Mouse (Mus musculus) common myeloid progenitor, adult 5-6 weeks (primary cell): ENCODE measurements around the gene Sumf1. TPM values are rescaled to one million over a fixed set of nuclear protein-coding genes. Genes with fewer than 3 reads are reported as not detected.
A peak's percentile ranks its signal among the peaks of the same experiment; 100 is the strongest.

Source experiments
- ATAC-seq: replicated peaks from 2 replicates; pipeline ENCODE4 v1.8.0; 2016; ENCODE audit warnings: low read depth, mild to moderate bottlenecking, moderate TSS enrichment, inconsistent platforms; ENCODE audit not compliant: poor library complexity, severe bottlenecking
- total RNA-seq: library from RNA; stranded (forward); fragments of 200-1000, 187-1606 nt; gene quantifications from 2 replicates; pipeline ENCODE4 v1.2.3, GENCODE M21; 2017

Gene Sumf1
- total RNA-seq = 13.6 and 19.5 TPM in 2 replicates

DNA sequence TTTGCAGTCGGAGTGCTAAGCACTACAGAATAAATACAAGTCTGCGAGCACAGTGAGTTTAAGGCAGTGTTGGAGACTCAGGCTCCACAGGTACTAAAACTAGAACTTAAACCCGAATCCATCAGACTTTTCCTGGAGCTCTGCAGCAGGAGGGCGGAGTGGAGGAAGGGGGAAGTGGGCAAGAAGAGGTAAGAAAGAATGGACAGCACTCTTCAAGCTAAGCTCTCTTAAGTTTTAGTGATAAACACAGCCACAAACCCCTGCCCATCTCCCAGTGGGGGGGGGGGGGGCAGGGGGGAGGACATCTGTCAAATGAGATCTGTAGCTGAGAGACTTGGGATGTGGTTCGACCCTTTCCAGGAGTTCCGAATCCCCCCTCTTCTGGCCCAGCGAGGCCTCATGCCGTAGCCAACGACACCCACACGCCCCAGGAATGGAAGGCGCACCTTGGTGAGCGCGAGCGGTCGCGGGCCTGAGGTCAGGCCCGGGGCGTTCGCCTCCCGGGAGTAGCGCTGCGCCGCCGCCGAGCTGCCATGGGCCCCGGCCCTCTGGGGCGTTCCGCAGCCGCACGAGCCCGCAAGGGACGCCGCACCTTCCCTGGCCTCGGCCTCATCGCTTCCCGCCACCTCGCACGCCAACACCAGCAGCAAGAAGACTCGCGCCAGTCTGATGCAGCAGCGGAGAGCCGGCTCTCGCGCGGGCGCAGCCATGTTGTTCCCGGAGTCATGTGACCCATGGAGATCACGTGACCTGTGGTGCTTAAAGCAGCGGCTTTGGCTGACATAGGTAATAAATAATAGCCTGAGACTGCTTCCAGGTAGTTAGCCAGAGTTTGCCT is at the start of gene Sumf1:
Sumf1 (minus strand) TSS at position 736 of the 838 bp plus-strand sequence.
- peak; percentile 91 for ATAC-seq

GRCm38 (mm10) chr6:108234536-108234935 is 49.2 kb upstream of the Sumf1 start:
- no peak for ATAC-seq

- ATAC-seq = peak; percentile 40; the same call in 1 of the 2 replicates
Measured at GRCm38 (mm10) chr6:108233070-108233469, 47.7 kb upstream of the Sumf1 start.

DNA sequence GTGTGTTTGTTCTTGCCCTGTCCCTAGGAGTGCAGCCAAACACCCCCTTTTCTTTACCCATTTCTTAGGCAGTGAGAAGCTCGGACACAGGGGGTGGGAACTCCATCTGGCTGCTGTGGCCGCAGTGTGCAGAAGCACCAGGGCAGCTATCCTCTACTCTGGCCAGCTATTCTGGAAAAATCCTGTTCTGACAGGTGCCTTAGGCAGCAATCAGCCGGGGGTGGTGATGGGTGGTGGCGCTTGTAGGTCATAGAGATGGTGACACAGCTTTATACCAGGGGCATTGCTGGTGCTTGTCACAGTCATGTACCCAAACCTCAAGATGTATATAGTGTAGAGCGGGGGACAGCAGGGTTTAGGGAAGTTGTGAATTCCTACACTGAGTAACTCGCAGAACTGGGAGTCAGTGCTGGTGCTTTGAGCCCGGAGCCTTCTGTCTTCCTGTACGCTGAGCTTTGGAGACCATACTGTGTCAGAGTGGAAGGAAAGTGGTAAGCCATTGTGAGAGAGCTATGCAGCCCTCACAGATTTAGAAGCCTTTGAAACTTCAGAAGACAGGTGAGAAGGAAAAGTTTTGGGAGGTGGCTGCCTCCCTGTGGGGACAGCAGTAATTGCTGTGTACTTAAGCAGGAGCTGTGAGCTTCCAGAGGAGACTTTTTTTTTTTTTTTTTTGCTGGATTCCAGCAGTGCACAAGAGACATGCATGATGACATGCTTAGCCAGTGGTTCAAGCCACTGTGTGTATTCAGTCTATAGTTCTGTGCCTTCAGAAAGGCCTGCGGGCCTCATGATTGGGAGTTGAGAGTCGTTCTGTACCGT is 46.7 kb upstream of the Sumf1 start:
- peak; percentile 69 for ATAC-seq

DNA sequence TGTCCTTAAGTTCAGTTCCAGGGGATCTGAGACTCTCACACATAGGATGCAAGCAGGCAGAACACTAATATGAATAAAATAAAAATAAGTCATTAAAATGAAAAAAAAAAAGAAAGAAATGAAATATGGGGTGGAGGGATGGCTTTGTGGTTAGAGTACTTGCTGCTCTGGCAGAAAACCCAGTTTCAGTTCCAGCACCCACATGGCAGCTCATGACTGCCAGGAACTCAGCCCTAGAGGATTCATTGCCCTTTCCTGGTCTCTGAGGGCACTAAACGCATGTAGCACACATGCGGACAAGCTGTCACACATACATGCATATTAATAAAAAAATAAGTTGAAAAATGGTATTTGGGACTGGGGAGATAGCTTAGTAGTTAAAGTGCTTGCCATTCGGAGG is 45.2 kb upstream of the Sumf1 start:
- peak; percentile 71 for ATAC-seq

DNA sequence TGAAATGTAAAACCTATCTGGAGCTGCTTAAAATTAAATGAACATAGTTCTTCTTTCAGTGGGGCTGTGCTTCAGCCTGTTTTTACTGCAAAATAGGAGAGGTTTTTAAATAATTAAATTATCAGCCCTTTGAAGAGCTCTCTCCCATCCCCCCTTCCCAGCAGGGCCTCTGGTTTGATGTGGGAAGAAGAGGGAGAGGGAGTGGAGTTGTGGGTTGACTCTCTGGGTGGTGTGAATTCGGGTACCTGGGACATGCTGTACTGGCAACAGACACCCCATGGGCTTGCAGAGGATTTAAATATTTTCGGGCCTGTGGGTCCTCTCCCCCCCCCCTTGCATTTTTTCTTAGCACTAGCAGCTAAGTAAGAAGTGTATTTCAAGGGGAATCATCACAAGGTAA is 43.2 kb upstream of the Sumf1 start:
- ATAC-seq = no peak

GRCm38 (mm10) chr6:108228048-108228447 is 42.7 kb upstream of the Sumf1 start:
- no peak for ATAC-seq

DNA sequence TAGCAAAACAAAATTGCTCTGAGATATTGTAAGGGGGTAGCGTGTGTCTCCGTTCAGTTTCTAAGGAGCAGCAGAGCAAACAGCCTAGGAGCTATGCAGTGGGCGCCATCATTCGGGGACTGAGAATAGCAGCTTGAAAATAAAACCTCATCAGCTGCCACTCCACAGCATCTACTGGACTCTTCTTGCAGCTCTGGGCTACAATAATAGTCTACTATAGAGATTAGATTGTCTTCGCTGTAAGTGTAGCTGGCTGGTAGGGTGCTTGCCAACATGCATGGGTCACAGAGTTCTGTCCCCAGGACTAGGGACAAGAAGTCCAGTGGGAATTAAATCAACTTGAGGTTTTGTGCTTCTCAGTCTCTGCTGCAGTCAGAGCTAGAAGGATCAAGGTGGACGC is 42.1 kb upstream of the Sumf1 start:
- ATAC-seq = no peak

DNA sequence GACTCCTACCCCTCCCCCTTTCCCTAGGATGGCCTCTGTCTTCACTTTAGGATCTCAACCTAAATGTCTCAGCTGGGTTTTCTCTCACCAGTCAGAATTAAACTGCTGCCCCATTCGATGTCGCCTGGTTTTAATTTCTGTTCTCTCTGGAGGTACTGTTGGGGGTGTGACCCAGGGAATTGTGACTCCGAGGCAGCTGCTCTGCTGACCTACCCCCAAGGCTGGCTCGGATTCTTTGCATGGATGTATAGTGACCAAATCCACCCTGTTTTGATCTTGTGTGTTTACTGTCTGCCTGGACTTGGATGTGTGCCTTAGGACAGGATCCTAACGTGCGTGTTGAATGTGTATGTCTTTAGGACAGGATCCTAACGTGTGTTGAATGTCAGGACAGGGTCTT is 40.8 kb upstream of the Sumf1 start:
- ATAC-seq = no peak

DNA sequence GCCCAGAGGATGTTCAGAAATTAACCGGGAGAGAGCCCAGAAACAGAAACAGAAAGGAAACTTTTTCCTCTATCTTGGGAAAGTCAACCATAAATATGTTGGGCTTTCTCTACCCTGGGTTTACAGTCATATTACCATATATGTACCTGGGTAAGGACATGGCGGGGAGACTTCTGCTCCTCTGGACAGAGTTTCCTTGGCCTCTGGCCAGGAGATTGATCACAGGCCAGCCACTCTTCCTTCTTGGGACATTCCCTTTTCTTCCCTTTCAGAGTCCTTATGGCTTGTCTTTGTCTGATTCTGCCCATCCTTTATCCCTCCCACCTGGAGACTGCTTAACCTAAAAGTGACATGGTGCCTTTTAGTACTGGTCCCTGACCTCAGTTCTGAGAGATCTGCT is 39.6 kb upstream of the Sumf1 start:
- ATAC-seq = no peak

- no peak for ATAC-seq
Measured at GRCm38 (mm10) chr6:108224361-108224760, 39.0 kb upstream of the Sumf1 start.

DNA sequence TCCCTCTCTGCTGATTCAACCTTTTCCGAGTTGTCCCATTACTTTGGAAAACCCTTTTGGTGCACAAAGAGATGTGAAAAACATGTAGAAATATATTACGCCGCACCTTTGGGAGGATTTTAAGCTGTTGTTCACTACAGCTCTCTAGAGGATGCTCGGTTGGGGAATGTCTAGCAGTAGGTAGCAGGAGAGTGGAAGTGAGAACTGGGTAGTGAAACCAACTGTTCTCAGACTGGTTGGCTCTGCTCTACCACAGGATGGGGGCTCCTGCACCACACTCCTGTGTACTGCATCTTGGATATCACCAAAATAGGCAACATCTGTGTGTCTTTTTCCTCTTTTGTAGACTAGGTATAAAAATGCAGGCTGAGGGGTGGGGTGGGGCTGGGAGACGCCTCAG is 37.5 kb upstream of the Sumf1 start:
- peak; percentile 90 for ATAC-seq

DNA sequence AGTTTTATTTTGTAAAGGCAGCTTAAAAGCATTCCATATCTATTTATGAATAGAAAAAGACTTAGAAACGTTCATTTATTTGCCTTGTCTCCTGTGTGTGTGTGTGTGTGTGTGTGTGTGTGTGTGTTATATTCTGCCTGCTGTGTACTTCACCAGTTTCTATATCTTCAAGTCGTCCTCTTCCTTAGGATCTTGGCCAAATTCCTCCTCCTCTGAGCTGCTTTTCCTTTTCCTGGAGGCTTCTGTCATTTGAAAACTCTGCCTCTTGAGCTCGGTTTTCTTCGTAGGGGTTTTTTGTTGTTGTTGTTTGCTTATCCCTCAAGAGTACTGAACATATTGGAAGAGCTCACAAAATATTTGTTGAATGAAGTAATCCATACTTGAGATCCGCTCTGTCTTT is 37.1 kb upstream of the Sumf1 start:
- no peak for ATAC-seq

- no peak for ATAC-seq
Measured at GRCm38 (mm10) chr6:108217987-108218386, 32.6 kb upstream of the Sumf1 start.

- ATAC-seq = no peak
Measured at GRCm38 (mm10) chr6:108216832-108217231, 31.4 kb upstream of the Sumf1 start.

DNA sequence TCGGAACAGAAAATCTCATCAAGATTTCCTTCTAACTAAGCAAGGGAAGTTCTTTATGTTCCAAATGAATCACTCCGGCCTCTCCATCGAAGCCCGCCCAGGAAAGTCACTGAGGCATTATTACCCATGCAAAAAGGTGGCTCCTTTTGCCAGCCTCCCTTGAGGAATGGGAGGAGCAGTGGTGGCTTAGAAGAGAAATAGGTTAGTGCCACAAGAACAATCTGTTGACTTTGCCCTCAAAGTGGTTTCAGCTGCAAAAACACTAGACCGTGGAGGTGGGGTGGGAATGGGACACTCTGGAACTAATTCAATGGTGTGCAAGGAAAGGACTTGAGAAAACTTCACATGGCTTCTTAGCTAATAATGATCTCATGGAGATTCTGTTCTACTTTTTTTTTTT is 30.7 kb upstream of the Sumf1 start:
- no peak for ATAC-seq

DNA sequence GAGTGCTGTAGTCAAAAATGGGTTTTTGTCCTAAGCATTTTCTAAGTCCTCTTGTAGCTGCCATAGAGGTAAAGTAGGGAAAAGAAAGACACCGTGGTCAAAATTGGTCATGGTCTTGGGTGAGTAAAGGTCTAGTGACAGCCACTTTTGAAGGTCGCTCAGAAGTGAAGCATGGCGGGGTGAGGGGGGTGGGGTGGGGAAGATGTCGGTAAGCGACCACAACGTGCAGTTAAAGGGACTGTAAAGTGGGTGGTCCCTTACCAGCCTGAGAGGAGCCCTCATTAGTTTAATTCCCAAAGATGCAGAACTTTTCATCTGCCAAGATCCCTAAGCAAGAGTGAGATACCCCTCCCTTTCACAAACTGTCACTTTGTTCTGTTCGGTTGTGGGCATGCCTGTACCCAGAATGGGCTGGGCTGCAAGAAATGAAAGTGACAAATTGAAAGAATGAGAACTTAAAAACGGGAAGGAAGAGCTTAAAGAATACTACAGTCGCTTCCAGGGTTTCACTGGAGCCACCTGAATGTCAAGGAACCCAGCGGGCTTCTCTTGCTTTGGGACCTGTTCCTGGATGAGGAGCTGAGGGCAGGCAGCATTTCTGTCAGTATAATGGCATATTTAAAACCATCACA is 29.0 kb upstream of the Sumf1 start:
- peak; percentile 18 for ATAC-seq

DNA sequence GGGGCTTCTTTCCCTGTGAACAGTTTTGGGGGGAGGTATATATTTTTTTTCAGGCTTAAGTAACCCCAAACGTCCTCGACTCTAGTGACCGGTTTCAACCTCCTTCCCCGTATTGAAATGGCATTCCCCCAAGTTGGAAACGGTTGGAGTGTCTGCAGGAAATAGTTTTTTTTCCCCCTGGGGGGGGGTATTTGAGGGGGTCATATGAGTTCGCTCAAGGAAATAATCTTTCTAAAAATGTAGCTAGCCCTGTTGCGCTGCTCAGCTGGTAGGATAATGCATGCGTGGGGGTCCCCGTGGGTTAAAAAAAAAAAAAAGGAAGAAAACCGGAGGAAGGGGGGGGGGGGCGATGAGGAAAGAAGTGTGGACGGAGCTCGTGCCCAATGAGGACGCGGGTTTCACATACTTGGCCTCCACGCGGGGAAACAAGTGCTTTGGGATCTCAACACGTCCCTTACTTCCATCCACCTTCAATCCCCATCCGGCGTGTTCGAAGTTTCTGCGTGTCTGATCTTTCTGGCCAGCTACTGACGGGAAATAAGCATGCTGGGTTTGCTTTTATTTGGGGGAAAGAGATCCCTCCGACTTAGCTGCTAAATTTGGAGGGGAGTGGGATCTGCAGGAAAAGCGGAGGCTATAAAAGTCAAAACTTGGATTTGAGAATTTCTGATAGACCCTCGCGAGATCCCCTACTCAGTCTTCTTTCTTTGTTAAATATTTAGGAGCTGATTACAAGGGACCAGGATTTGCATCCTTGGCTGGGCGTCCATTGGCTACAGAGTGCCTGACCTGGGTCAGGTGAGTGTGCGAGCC is 28.3 kb upstream of the Sumf1 start:
- ATAC-seq = 0 out of 2 replicates have a peak, but pooled peaks have one; percentile 3

DNA sequence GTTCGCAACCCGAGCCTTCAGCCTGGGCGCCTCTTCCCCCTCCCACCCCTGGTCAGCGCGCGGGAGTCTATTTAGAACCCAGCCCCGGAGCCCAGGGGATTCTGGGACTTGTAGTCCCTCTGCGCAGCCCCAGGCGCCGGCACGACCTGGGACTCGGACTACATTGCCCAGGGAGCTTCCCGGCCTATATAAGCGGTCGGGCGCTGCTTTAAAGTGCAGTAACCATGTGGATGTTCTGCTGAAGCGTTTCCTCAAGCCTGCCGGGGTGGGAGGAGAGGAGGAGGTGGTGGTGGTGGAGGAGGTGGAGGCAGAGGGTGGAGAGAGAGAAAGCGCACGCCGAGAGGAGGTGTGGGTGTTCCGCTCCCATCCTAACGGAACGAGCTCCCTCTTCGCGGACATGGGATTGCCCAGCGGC is 27.5 kb upstream of the Sumf1 start, which contains the start of gene Itpr1:
Itpr1 (plus strand) TSS at position 216 of the 415 bp plus-strand sequence.
- peak; percentile 92 for ATAC-seq
